Mouse (Mus musculus): ENCODE results near the gene Abca4.

DNA sequence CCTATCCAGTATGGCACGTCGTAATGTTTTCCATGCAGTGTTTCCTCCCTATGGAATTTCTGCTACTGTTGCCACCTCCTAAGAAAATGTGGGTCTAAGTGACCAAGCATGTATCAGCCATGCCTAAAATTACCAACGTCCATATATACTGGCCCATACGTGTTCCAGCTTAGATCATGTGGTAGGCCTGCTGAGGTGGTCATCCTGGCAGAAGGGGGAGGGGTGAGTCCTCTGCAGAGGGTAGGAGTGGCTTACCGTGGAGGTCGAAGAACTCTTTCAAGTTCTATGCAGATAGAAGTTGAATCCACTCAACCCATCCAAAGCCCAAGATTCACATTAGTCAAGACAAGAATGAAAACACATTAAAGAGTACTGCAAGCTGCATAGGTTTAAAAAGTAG is 89.6 kb downstream of the Abca4 start:
- TF ChIP-seq CTCF (IDR thresholded peaks at IDR 0.05; ENCODE audit: insufficient read depth, low read length) (no peak), POLR2A (IDR thresholded peaks at IDR 0.05; ENCODE audit: borderline replicate concordance, extremely low read depth, low read depth, low read length) (no peak)
